ENCODE assay signal across 34 mouse cellular contexts in genomic region chr16:22501855-22502254, GRCm38 (mm10).
"Had no signal": no experiment of that assay in that cellular context is flagged by ENCODE, and none has a peak within 500 bp of the region (broad histone marks: within the 10 kb centered on the region; RNA-seq: fewer than 3 reads in every experiment).

No protein-coding gene starts in this region.

- H3K4me2 ChIP-seq: heart, embryonic 11.5 days; heart, embryonic 12.5 days; heart, embryonic 13.5 days; heart, embryonic 15.5 days; hindbrain, embryonic 12.5 days; hindbrain, embryonic 13.5 days; hindbrain, embryonic 14.5 days; hindbrain, embryonic 15.5 days; kidney, embryonic 15.5 days had no signal

- H3K4me1 ChIP-seq: hindbrain, embryonic 12.5 days; hindbrain, embryonic 13.5 days; hindbrain, embryonic 15.5 days had no signal

- H3K9ac ChIP-seq: heart, embryonic 12.5 days; heart, embryonic 13.5 days; heart, embryonic 15.5 days; hindbrain, embryonic 12.5 days; hindbrain, embryonic 13.5 days; hindbrain, embryonic 14.5 days; hindbrain, embryonic 15.5 days; kidney, embryonic 15.5 days had no signal

- ATAC-seq: hindbrain, embryonic 16.5 days; hindbrain, postnatal 0 days; inflammation-experienced regulatory T-cells, adult 6 months; intestine, embryonic 16.5 days had no signal

- H3K9me3 ChIP-seq: heart, embryonic 10.5 days; heart, embryonic 12.5 days; heart, embryonic 13.5 days; heart, embryonic 15.5 days; hindbrain, embryonic 10.5 days; hindbrain, embryonic 12.5 days; hindbrain, embryonic 13.5 days; hindbrain, embryonic 15.5 days; kidney, embryonic 15.5 days had no signal

- H3K4me3 ChIP-seq: heart, embryonic 10.5 days; heart, embryonic 12.5 days; heart, embryonic 13.5 days; heart, embryonic 15.5 days; hindbrain, embryonic 10.5 days; hindbrain, embryonic 12.5 days; hindbrain, embryonic 13.5 days; hindbrain, embryonic 15.5 days; kidney, embryonic 15.5 days; layer of hippocampus, adult 2 months; left cerebral cortex, adult 2 months had no signal

- DNase-seq: heart, postnatal 10 days; heart, postnatal 14 days; heart, postnatal 36 days; heart, postnatal 4 days; kidney, adult 11 months; kidney, adult 18-20 months; kidney, adult 2 months; kidney, adult 8-10 months; kidney, adult 9 months; kidney, postnatal 10 days; kidney, postnatal 14 days; kidney, postnatal 25 days; kidney, postnatal 36 days; kidney, postnatal 4 days; layer of hippocampus, adult 9-11 months; layer of hippocampus, postnatal 36 days had no signal

- H3K36me3 ChIP-seq: heart, embryonic 10.5 days; heart, embryonic 12.5 days; heart, embryonic 13.5 days; heart, embryonic 15.5 days; hindbrain, embryonic 10.5 days; hindbrain, embryonic 12.5 days; hindbrain, embryonic 13.5 days; hindbrain, embryonic 15.5 days; kidney, embryonic 15.5 days had no signal

- H3K27me3 ChIP-seq: heart, embryonic 12.5 days; heart, embryonic 15.5 days; hindbrain, embryonic 12.5 days; hindbrain, embryonic 13.5 days; hindbrain, embryonic 15.5 days; kidney, embryonic 15.5 days had no signal

- H3K27ac ChIP-seq: heart, embryonic 10.5 days; heart, embryonic 13.5 days; heart, embryonic 15.5 days; hindbrain, embryonic 10.5 days; hindbrain, embryonic 12.5 days; hindbrain, embryonic 13.5 days; hindbrain, embryonic 14.5 days; hindbrain, embryonic 15.5 days; hindbrain, postnatal 0 days; kidney, embryonic 15.5 days; kidney, postnatal 0 days; layer of hippocampus, adult 2 months; left cerebral cortex, adult 2 months had no signal
